ENCODE assay signal across 8 mouse cellular contexts in the genomic region with DNA sequence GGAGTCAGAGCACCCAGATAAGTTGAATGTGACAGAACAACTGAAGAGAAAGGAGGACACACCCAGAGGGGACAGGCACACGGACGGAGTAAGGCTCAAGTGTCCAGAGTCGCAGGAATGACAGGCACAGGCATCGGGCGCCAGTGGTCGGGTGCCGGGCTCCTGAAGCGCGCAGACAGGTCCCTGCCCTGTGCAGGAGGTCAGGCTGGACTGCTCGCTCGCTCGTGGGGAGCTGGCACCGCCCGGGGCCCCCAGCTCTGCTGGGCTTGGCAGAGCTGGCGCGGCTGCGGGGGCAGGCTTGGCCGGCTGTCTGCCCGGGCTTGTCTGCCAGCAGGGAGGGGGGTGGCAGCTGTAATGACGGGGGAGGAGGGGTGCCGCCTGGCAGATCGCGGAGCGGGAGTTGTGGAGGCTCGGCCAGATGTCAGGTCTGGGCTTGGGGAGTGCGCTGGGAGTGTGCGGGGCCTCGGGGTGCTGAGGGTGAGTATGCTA. TPM values are rescaled to one million over a fixed set of nuclear protein-coding genes. Genes with fewer than 3 reads are reported as not detected.
DNase-seq lines count a peak whose midpoint lies in the region; ATAC-seq and TF ChIP-seq lines count a peak whose summit lies in the region.

No protein-coding gene starts in this region.

- H3K27ac ChIP-seq in ES-E14 (ENCODE audit: insufficient read depth, low read depth, low read length, poor library complexity, severe bottlenecking) = no peak overlapping the region
- peak overlapping the region; percentile 57; the same call in 1 of the 2 replicates for H3K27ac ChIP-seq in forebrain, embryonic 14.5 days (ENCODE audit: low read depth, low read length)
- peak overlapping the region; percentile 82 for H3K27ac ChIP-seq in hindbrain, embryonic 10.5 days

- peak overlapping the region; percentile 99 for H3K4me2 ChIP-seq in forebrain, embryonic 14.5 days (ENCODE audit: low read length)

- no peaks in the 10 kb centered on the region; the same call in 1 of the 2 replicates for H3K36me3 ChIP-seq in ES-E14 (ENCODE audit: control insufficient read depth, insufficient read depth, low read length, poor library complexity, severe bottlenecking)
- no peaks in the 10 kb centered on the region for H3K36me3 ChIP-seq in forebrain, embryonic 14.5 days (ENCODE audit: control insufficient read depth, insufficient read depth, low read length)
- no peaks in the 10 kb centered on the region for H3K36me3 ChIP-seq in hindbrain, embryonic 10.5 days

- H3K9ac ChIP-seq in ES-E14 (ENCODE audit: insufficient read depth, low read depth, low read length, poor library complexity, severe bottlenecking) = peak overlapping the region; percentile 78
- peak overlapping the region; percentile 66 for H3K9ac ChIP-seq in forebrain, embryonic 14.5 days (ENCODE audit: low read length)

- in situ Hi-C loops in ES-E14 (cut with MboI; ENCODE audit: low sequenced_read_pairs in 2 of 2, unreplicated experiment in 2 of 2) = no loop called here

- H3K27me3 ChIP-seq in forebrain, embryonic 14.5 days (replicated peaks; ENCODE audit: control insufficient read depth, insufficient read depth, low read length) = no peaks in the 10 kb centered on the region
- peaks cover 61% of the 10 kb centered on the region for H3K27me3 ChIP-seq in hindbrain, embryonic 10.5 days (ENCODE audit: insufficient read depth, poor library complexity, severe bottlenecking)

- no peaks in the 10 kb centered on the region for H3K9me3 ChIP-seq in ES-E14 (ENCODE audit: control insufficient read depth, insufficient read depth, low read depth, low read length)
- no peaks in the 10 kb centered on the region for H3K9me3 ChIP-seq in forebrain, embryonic 14.5 days (replicated peaks; ENCODE audit: control insufficient read depth, low read length)
- no peaks in the 10 kb centered on the region for H3K9me3 ChIP-seq in hindbrain, embryonic 10.5 days

- peak; percentile 70 for ATAC-seq in forebrain, embryonic 14.5 days

- no peaks in the 10 kb centered on the region for H3K4me1 ChIP-seq in ES-E14 (ENCODE audit: control insufficient read depth in 2 of 2, insufficient read depth in 2 of 2, low read length in 2 of 2, poor library complexity in 1 of 2)
- peaks cover 19% of the 10 kb centered on the region; the same call in 1 of the 2 replicates for H3K4me1 ChIP-seq in forebrain, embryonic 14.5 days (ENCODE audit: control insufficient read depth, insufficient read depth, low read length)
- peaks cover 62% of the 10 kb centered on the region for H3K4me1 ChIP-seq in hindbrain, embryonic 10.5 days (replicated peaks)

- peak overlapping the region; percentile 77 to 81 for H3K4me3 ChIP-seq in ES-E14 (ENCODE audit: insufficient read depth in 1 of 2, low read depth in 1 of 2, low read length in 2 of 2, poor library complexity in 1 of 2, severe bottlenecking in 1 of 2)
- H3K4me3 ChIP-seq in forebrain, embryonic 14.5 days (ENCODE audit: low read depth, low read length) = peak overlapping the region; percentile 47
- peak overlapping the region; percentile 63 for H3K4me3 ChIP-seq in hindbrain, embryonic 10.5 days

- no peak for DNase-seq in ES-E14 (ENCODE audit: low read depth, low spot score)
- DNase-seq in cerebellum, adult 11 months = peak; percentile 79
- DNase-seq in forebrain, embryonic 14.5 days (ENCODE audit: low spot score) = peak; percentile 73
- DNase-seq in hindbrain, embryonic 10.5 days (ENCODE audit: low spot score) = peak; percentile 52
- DNase-seq in layer of hippocampus, postnatal 36 days = peak; percentile 90
- DNase-seq in lung, postnatal 4 days = peak; percentile 63 to 69
- peak; percentile 91 for DNase-seq in right cerebral cortex, postnatal 10 days (ENCODE audit: low spot score in 2 of 2)
- no peak for DNase-seq in natural killer cell, adult 2 months (ENCODE audit: low spot score in 2 of 2)

- WGBS in forebrain, embryonic 14.5 days = 0% methylated on average over 25 of the region's 28 CpGs
- under 1% methylated on average over 28 of the region's 28 CpGs for WGBS in hindbrain, embryonic 10.5 days

TF ChIP-seq in ES-E14, 5 proteins besides CTCF, POLR2A, EP300 and RAD21:
- TF ChIP-seq CHD2 (IDR thresholded peaks at IDR 0.05; ENCODE audit: low read depth, low read length) (no peak), MAFK (IDR thresholded peaks at IDR 0.05; ENCODE audit: insufficient read depth, low read depth, low read length) (no peak)

RNA-seq across cellular contexts. Expression of gene Inka2, which starts 0.7 kb away (rescaled TPM):
- total RNA-seq in ES-E14 (2012; rRNA removed) = 5.2 and 5.5 TPM in 2 replicates
- polyA plus RNA-seq in forebrain, embryonic 14.5 days (2014; fragmentation: Nextera tagmentation; extraction: Ambion mirVana) = 0.74 and 1.1 TPM in 2 replicates
- 2.1 and 4.3 TPM in 2 replicates for polyA plus RNA-seq in hindbrain, embryonic 10.5 days (2016; fragmentation: Nextera tagmentation; extraction: Ambion mirVana)
- total RNA-seq in layer of hippocampus, postnatal 36 days (2021) = 10 to 100 TPM; 70.4 to 75.5 TPM

RNA-seq across cellular contexts. Expression of gene Ddx20, which starts 17.7 kb away (rescaled TPM):
- total RNA-seq in ES-E14 (2012; rRNA removed) = 35.7 and 46.7 TPM in 2 replicates
- 31.8 and 35.9 TPM in 2 replicates for polyA plus RNA-seq in forebrain, embryonic 14.5 days (2014; fragmentation: Nextera tagmentation; extraction: Ambion mirVana)
- 42.0 and 49.6 TPM in 2 replicates for polyA plus RNA-seq in hindbrain, embryonic 10.5 days (2016; fragmentation: Nextera tagmentation; extraction: Ambion mirVana)
- 10 to 100 TPM; 11.1 to 11.9 TPM for total RNA-seq in layer of hippocampus, postnatal 36 days (2021)

Comparison
In these comparisons a context has a peak if more than half of its experiments do, and no peak if none do; other contexts are left out.
1. DNase-seq: peak in cerebellum, adult 11 months (single experiment), forebrain, embryonic 14.5 days (single experiment), hindbrain, embryonic 10.5 days (single experiment), layer of hippocampus, postnatal 36 days (2 of 2), lung, postnatal 4 days (2 of 2) and right cerebral cortex, postnatal 10 days (2 of 2); none in ES-E14 (single experiment) and natural killer cell, adult 2 months (0 of 2).
2. RNA of gene Inka2, which starts 0.7 kb away (total RNA-seq): 70.4 to 75.5 TPM in layer of hippocampus, postnatal 36 days; 5.2 to 5.5 TPM in ES-E14; every median in the first group is over 10 times any median in the second.
3. Peak in every context shown above with its lines, with median percentiles within 50 percentile points of each other: H3K4me3 ChIP-seq.